Mouse (Mus musculus): ENCODE results near the gene Fam110c.
A peak's percentile ranks its signal among the peaks of the same experiment; 100 is the strongest.
"Not testable (repeated sequence)": the region's sequence is repeated elsewhere in the genome, so short reads cannot be mapped to it uniquely, and the experiment has no call there.

The Fam110c gene

DNA sequence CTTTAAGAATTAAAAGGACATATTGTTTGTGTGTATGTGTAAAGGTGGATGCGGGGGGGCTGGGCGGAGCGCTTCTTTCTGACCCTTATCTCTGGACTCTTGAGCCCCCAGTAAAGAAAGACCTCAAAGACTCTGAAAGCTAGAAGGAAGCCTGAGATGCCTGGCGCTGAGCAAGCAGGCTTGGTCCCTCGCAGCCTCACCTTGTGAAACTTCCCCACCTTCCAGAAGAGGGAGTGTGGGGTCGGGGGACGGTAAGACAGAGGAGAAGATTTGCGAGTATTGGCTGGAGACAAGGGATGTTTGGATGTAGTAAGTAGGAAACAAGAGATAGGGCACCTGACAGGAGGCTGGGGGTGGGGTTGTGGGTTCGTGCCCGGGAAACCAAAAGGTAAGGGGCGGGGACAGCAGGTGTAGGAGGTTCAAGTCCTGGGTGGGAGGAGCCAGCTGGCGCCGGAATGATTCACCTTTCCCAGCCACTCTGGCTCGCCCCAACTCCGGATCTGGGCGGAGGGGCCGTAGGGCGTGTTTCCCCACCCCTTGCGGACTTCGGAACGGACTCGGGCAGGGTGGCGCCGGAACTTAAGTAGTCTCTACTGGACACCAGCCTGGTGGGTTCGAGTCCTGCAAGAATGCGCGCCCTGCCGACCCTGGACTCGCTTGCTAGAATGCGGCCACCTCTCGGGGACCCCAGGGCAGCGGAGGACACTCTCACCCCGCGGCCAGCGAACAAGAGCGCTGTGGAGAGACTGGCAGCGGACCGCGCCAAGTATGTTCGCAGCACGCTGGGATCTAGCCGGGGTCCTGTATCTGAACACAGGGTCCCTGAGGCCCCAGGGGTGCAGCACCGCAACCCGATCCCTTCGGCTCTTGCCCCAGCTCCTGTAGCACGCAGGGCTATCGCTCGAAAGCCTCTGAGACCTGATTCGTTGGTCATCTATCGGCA is at the start of gene Fam110c:
Gene Fam110c (plus strand): TSS at position 450 of the 943 bp plus-strand sequence.
- DNase-seq (ENCODE audit: low spot score in 2 of 2) = peak; percentile 4 to 13

DNA sequence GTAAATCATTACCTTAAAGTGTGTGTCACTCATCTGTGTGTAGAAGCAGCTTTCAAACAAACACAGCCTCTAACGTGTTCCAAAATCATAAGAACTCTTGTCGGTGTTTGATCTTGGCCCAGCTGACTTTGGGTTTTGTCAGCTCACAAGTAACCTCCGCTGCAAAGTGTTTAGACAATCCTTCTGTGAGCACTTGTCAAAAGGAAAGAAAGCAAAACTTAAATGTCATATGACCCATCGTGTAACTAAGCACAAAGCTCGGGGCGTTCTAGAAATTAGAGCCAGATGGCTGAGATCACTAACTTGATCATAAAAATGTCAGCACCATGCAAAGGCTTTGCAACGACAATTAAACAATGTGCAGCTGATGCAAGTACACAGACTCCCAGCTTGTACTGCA is 47.2 kb upstream of the Fam110c start:
- no peak for DNase-seq (ENCODE audit: low spot score in 2 of 2)

DNA sequence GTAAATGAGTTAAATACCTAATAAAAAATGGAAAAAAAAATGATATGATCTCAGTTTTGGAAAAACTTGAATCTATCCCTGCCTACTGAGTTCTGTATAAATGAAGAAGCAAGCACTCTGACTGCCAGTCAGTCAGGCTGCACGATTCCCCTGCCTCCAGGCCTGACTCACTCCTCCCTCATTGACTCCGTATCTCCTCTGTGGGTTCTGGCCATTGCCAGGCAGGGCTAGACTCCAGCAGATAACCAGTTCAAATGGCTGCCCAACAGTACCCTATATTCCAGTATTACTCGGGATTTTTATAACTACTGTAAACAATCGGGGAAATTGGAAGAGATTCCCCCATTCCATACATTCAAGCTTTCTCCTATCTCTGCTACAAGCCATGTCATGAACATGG is 21.6 kb upstream of the Fam110c start:
- no peak for DNase-seq (ENCODE audit: low spot score in 2 of 2)

DNA sequence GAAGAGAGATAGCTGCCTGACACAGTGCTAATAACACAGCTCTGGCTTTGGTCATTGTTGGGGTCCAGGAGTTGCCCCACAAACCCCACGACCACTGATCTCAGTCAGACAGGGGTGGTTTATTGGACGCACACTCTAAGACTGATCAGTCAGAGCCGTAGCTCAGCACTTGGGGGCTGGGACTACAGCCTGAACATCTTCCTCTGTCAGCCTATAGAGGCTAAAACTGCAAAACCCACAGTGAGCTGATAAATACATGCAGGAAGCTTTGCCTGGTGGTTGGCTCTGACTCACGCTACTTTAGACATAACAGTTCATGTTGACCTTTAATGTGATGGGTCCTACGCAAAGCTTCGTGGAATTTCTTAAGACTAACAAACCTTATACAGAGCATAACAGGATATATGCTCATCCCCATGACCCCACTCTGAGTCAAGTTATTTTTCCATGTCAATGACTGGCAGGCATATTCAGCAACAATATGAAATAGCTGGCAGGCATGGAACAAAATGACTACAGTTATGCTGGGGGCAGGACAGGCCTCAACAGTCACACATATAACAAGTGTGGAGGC is 17.3 kb upstream of the Fam110c start:
- DNase-seq (ENCODE audit: low spot score in 2 of 2) = no peak

DNA sequence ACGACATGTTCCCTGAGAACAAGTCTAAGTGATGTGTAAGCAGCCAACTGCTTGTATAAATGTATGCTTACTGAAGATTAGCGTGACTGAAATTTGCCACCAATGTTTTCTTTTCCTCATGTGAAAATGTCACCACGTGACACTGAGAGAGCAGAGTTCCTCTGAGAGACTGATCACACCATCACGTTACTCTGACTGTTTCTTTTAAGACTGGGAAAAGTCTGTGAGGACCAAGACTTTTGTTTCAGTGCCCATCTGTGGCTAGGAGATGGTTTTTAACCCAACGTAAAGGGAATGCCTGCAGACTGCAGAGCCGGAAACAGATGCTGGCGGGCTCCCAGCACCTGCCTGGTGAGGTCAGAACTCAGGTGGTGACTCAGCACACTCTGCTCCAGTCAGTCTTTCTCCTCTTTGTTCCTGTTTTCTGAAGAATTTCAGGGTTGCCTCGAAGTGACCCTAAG is 14.2 kb upstream of the Fam110c start:
- DNase-seq (ENCODE audit: low spot score in 2 of 2) = no peak

DNA sequence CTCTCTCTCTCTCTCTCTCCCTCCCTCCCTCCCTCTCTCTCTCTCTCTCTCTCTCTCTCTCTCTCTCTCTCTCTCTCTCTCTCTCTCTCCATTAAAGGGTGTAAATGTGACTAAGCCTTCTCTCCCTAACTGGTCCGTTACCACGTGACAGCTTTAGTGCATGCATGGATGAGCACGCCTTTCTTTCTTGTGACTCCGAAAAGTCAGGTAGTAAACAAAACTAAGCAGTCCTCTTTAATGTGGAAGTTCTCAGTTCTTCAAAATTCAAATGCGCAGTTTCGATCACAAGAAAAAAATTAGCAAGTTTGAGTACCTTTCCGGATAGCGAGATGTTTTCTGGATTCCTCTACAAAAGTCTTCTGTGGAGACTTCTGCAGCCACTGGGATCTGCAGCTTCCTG is 13.4 kb upstream of the Fam110c start:
- no peak for DNase-seq (ENCODE audit: low spot score in 2 of 2)

DNA sequence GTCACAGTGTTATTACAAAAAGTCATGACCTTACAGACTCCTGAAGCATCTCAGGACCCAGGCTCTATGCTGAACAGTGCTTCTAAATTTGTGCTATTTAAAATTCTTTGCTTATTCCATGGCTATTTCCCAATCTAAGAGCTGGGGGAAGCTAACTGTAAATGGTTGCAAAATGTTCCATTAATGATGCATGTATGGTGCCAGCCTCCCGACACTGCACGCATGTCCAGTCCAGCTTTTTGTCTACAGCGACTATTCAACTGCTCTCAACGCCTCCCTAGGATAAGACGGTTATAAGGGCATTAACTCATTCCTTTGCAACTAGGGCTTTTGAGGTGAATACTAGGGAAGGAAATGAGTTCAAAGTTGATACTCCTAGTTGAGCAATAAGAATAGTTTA is 2.4 kb upstream of the Fam110c start:
- DNase-seq (ENCODE audit: low spot score in 2 of 2) = no peak

DNA sequence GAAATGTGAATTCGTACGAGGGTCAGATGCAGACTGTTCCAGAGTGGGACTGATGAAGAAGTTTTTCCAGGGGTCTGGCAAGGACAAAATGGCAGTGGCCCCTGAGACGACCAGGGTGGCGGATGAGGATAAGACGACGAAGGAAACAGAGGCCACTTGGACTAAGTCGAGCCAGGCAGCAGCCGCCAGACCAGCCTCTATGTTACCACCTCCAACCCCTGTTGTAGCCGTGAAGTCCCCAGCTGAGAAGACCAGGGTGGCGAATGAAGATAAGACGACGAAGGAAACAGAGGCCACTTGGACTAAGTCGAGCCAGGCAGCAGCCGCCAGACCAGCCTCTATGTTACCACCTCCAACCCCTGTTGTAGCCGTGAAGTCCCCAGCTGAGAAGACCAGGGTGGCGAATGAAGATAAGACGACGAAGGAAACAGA is 710 bp downstream of the Fam110c start:
- DNase-seq (ENCODE audit: low spot score in 2 of 2) = not testable (repeated sequence)

DNA sequence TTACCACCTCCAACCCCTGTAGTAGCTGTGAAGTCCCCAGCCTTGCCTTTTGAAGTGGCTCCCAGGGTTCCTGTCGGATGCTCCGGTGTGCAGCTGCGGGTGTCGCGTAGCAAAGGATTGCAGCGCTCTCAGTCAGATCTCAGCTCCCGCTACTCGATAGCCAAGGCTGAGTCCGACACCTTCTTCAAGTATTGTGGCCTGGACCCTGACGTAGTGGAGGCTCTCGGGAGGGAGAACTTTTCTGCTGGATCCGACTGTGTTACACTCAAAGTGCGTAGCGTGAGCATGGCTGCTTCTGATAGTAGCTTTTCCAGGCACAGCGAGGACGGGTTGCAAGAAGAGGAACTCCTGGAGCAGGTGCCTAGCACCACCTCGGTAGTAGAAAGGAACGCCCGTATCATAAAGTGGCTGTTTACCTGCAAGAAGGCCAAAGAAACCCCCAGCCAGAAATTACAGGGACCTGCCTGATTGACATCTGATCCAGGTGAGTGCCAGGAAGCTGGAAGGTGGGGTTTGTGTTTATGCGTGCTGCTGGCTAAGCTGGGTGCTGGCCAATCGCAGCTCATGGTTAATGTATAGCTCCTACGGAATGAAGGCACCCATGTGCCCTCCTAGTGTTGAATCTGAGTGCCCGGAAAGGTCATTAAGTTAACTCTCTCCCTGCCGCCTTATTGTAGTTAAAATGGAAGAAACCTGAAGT is 1.3 kb downstream of the Fam110c start:
- DNase-seq (ENCODE audit: low spot score in 2 of 2) = peak in 1 of 2 experiments; percentile 5

DNA sequence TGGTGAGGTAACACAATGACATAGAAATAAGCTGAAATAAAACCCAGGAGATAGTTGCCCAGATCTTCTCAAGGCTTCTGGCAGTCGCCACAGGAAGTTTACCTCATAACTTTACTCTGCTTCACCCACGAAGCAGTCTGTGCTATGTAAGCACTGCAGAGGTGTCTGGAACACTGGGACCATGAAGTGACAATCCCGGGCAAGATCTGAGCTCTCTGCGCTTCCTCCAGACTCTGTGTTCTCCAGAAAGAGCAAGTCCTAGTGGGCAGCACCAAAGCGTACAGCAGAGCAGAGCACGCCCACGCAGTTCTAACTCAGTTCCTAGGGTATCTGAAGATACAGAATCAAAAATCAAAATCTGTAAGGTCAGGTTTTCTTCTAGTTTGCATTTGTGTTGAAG is 3.4 kb downstream of the Fam110c start:
- DNase-seq (ENCODE audit: low spot score in 2 of 2) = no peak

DNA sequence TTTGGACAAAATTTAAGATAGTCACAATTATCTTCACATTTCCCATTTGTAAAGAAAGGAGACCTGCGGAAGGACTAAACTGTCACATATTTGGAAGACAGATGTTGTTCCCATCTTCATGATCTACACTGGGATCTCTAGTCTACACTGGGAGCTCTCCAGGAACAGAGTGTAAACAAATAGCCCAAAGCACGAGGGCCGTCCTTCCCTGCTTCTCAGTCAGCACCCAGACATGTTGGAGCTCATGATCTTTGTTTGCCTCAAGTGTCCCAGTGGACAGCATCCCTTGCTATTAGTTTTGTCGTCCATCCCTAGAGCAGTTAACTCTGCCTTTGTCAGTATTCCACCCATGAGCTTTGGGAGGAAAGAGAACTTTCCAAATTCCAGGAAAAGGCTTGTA is 4.4 kb downstream of the Fam110c start:
- no peak for DNase-seq (ENCODE audit: low spot score in 2 of 2)

DNA sequence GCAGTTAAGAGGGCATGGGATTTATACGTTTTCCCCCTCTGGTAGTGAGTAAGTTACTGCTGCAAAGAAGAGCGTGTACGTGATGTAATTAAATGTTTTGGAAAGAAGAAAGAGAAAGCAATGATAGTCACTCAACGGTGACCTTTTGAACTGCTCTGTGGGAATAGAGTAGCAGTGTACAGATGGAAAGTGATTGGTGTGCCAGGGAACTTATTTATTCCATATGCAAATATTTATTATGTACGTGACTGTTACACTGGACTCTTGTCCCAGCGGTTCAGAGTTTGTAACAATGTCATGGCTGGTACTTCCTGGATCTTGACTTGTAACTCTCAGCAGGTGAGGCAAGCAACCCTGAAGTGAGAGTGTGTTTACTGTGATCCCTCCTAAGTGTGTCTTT is 6.7 kb downstream of the Fam110c start:
- DNase-seq (ENCODE audit: low spot score in 2 of 2) = no peak

DNA sequence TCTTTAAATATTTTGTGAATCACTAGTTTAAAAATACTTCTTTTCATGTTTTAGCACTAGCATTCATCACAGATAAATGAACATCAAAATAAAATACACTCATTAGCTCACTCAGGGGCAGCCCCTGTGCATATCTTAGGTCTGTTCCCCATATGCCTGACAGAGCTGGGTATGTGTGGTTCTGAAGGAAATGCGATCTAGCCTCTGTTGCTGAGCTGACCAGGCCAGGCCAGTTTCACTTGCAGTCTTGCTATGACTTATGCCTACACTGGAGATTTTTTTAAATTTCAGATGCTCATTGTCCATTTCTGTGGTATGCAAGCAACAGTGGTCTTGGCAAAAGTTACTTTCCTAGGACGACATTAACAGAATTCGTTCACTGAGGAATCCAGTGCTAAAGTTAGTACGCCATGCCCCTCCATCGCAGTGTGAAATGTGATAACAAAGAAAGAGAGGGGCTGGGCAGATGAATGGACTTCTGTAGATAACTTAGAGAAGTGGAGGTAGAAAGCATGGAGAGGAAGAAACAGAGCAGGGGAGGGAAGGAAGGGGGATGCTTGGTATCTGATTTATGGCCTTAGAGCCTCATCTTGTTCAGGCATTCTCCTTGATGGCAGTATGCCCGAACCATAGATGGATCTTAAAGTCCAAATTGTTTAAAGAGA is 7.4 kb downstream of the Fam110c start:
- DNase-seq (ENCODE audit: low spot score in 2 of 2) = no peak

DNA sequence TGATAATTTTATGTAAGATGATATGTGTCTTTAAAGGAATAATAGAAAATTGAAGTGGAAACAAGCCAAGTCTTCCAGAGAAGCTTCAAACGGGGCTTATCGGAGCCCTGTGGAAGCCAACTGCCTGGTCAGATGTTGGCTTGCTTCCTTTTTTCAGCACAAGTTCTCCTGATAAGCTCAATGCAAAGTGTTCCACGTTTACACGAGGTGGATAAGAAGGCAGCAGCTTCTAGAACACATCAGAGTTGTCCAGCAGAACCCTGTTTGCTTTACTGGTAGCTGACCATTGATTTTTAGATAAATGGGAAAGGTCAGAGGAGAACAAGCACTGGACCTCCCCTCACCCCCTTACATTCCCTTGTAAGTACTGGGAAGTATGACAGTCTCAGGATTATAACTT is 9.3 kb downstream of the Fam110c start:
- DNase-seq (ENCODE audit: low spot score in 2 of 2) = no peak

DNA sequence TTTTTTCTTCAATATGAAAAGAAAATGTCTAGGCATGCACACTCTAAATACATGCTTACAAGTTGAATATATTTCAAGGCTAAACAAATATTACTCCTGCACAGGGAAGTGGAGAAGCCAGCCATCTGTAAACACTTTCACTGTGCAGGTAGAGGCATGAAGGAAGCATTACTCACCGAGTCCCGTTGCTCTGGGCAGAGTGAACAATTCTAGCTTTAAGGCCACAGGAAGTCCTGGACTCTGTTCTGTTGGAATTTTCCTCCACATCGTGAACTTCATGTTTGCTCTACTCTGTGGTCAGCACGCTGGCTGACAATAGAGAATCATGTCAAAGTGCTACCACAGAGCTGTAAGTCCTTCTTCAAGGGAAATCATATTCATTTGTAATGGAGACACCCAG is 9.7 kb downstream of the Fam110c start:
- DNase-seq (ENCODE audit: low spot score in 2 of 2) = no peak

DNA sequence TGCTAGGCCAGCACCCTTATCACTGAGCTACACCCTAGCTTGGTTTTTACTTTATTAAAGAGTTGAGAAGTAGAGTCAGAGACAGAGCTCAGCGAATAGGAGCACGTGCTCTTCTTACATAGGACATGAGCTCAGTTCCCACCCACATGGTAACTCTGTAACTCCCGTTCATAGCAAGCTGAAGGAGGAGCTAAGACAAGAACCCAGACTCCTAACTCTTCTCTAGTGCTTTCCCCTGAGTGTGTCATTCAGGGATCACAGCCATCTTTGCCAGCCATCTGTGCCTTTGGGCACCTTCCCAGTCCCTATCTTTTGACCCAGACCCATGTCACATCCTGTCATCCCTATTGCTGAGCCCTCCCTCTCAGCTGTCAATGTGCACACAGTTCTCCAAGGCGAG is 13.4 kb downstream of the Fam110c start:
- peak in 1 of 2 experiments; percentile 9 for DNase-seq (ENCODE audit: low spot score in 2 of 2)

DNA sequence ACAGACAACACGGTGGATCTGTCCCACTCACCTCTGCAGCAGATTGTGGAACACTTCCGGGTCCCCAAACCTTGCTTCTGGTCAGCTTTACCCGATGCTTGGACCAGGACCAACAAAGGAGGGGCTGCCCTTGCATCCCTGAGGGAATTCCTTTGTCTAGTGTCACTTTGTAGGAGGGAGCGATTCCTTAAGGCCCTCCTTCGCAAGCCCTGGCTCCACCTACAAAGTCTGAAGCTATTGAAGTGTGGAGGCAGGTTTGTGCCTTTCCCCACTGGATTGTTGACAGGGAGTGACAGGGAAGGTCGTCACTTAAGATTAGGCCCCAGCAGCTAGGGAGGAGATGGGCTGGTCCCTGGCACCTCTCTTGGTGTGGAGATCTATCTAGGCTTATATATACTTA is 16.7 kb downstream of the Fam110c start:
- no peak for DNase-seq (ENCODE audit: low spot score in 2 of 2)

DNA sequence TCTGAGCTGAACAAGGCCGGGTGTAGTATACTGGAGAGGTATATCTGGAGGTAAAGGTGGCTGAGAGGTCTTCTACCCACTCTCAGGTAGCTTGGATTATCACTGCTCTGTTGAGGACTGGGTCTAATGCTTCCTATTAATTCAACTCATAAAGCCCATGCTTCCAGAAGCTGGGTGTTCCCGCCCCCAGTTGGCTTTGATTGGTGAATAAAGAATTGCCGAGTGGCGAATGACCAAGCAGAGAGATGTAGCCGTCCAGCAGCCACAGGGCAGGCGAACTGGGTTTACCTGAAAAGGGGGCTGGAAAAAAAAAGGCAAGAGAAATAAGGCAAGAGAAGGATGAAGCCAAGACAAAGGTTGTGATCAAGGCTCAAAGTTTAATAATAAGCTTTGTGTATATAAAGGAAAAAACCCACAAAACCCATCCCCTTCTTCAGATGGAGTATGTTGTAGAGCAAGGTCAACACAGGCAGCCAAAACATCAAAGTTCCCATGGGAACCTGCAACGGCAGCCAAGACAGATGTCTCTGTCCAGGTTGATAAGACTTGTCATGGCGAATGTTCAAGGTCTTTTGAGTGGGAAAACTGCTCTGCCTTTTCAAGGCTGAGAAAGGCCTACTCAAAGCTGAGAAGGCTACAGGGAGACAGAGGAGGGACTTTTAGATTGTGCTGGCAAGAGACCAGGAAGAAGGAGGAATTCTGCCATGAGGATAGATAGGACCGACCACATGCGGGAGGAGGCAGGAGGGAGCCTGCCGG is 17.4 kb downstream of the Fam110c start:
- no peak for DNase-seq (ENCODE audit: low spot score in 2 of 2)

DNA sequence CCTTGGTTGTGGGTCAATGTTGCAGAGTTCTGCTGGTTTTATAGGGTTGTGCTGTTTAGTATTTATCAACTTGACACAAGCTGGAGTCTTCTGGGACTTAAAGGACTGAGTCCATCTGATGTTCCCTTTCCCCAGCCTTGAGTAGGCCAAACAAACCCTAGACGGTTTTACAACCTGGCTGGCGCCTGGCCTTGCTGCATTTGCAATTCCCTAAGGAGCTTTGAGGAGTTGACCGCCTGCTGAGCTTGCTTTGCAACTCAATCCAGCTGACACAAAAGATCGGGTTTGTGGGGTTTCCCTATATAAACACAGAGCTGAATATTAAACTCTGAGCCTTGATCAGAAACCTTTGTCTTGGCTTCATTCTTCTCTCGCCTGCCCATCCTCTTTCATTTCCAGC is 18.8 kb downstream of the Fam110c start:
- no peak for DNase-seq (ENCODE audit: low spot score in 2 of 2)

DNA sequence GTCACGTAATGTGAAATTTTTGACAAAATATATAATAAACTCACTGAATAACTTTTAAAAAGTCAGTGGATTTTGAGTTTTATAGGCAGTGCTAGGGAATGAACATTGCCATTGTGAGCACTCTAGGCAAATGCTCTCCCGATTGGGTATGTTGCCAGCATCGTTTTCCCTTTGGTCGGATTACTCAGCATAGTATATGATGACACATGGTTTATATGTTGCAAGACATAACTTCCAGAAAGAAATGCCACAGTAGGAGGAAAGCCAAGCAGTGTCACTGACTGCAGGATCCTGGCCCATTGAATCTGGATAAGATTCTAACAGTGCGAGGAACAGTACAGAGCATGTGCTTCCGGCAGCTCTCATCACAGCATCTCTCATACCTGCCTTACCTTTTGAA is 23.5 kb downstream of the Fam110c start:
- no peak for DNase-seq (ENCODE audit: low spot score in 2 of 2)

DNA sequence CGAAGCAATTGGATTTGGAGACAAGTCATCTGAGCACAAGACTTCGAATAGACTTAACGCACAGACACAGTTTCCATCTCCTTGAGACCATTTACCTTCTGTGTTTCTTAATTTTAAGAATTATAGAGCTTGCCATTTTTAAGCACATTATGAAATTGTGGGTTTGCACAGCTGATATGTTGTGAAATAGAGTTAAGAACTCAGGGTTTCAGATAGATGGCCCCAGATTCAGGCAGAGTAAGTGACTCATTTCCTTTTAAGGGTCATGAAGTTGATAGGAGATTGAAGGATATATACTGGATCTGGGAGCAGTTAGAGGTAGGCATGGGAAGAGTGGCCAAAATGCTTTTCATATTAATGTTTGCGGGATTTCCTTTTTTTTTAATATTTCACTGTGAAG is 27.5 kb downstream of the Fam110c start:
- DNase-seq (ENCODE audit: low spot score in 2 of 2) = no peak
